Mouse (Mus musculus) thymus, adult 2 months (tissue): ENCODE results near the gene Akt1. TPM values are rescaled to one million over a fixed set of nuclear protein-coding genes. Genes with fewer than 3 reads are reported as not detected.

Experiments
- DNase-seq: peaks from one replicate; pipeline ENCODE4 v3.0.0; 2021
- H3K27ac ChIP-seq: fragments of 200-500 bp; 2 replicates; pipeline ENCODE4 v1.5.1; 2012; ENCODE audit warnings: low read length, control low read depth; ENCODE audit not compliant: control insufficient read depth, insufficient read depth
- H3K27me3 ChIP-seq: fragments of 200-500 bp; 2 replicates; pipeline ENCODE4 v1.6.1; 2012; ENCODE audit warnings: mild to moderate bottlenecking, low read length, moderate library complexity, mixed read lengths; ENCODE audit not compliant: control insufficient read depth, insufficient read depth
- H3K36me3 ChIP-seq: fragments of 200-500 bp; 2 replicates; pipeline ENCODE4 v1.6.1; 2012; ENCODE audit warnings: mild to moderate bottlenecking, low read length, moderate library complexity; ENCODE audit not compliant: control insufficient read depth, insufficient read depth
- H3K4me1 ChIP-seq: fragments of 200-500 bp; replicated peaks from 2 replicates; pipeline ENCODE4 v1.6.1; 2012; ENCODE audit warnings: low read length; ENCODE audit not compliant: control insufficient read depth, insufficient read depth
- H3K4me3 ChIP-seq: fragments of 200-500 bp; 2 replicates; pipeline ENCODE4 v1.5.1; 2012; ENCODE audit warnings: mild to moderate bottlenecking, low read length, control low read depth, moderate library complexity; ENCODE audit not compliant: control insufficient read depth, insufficient read depth
- CTCF ChIP-seq: fragments of 200-500 bp; IDR thresholded peaks from 2 replicates; pipeline ENCODE4 v1.5.1; 2012; ENCODE audit warnings: mild to moderate bottlenecking, control low read depth, low read length, moderate library complexity, borderline replicate concordance; ENCODE audit not compliant: control insufficient read depth, poor library complexity, insufficient read depth; ENCODE audit errors: extremely low read depth
- POLR2A ChIP-seq: fragments of 200-500 bp; IDR thresholded peaks from 2 replicates; pipeline ENCODE4 v1.6.1; 2012; ENCODE audit warnings: mild to moderate bottlenecking, low read length, control low read depth, moderate library complexity; ENCODE audit not compliant: control insufficient read depth, poor library complexity, insufficient read depth; ENCODE audit errors: extremely low read depth
- WGBS: fragments of 180-500 bp; shearing (Covaris S2); methylation state at CpG from one replicate; pipeline ENCODE4 v1.1.7; 2018; 5-methylcytosine and 5-hydroxymethylcytosine counted together
- polyA plus RNA-seq: library from polyadenylated mRNA; depleted of rRNA; stranded (reverse); fragments of >200 nt; gene quantifications from 2 replicates; pipeline ENCODE4 v1.2.3, GENCODE M21; 2012

Akt1 gene
- polyA plus RNA-seq, 1 experiment = 220 TPM

DNA sequence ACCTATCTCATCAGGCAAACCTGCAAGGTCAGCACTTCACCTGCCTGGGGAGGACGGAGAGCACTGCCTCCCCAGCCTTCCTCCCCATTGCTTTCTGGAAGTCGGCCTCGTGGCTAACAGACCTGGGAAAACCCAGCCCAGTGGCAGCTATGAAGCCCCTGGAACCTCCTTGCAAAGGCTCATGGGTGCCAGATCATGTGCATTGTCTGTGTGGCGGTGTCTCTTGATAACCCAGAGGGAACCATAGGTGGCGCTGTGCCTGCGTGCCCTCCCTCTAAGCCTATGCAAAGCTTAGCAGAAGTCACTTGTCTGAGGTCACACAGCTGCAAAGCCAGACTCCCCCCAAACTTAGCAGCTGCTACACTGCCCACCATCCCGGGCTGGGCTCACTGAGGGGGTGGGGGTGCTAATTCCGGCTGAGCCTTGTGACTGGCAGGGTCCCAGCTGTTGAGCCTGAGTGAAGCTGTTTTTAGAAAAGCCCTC is 56.7 kb downstream of the Akt1 start:
- no peaks in the 10 kb centered on the region for H3K27me3 ChIP-seq
- peak; percentile 85 for DNase-seq
- H3K36me3 ChIP-seq = no peaks in the 10 kb centered on the region
- peak overlapping the region; percentile 71 for H3K27ac ChIP-seq
- WGBS = 4% methylated on average over 8 of the region's 8 CpGs
- H3K4me3 ChIP-seq = no peak overlapping the region
- peaks cover 43% of the 10 kb centered on the region for H3K4me1 ChIP-seq
- peak; percentile 89 for TF ChIP-seq CTCF
- no peak for TF ChIP-seq POLR2A

DNA sequence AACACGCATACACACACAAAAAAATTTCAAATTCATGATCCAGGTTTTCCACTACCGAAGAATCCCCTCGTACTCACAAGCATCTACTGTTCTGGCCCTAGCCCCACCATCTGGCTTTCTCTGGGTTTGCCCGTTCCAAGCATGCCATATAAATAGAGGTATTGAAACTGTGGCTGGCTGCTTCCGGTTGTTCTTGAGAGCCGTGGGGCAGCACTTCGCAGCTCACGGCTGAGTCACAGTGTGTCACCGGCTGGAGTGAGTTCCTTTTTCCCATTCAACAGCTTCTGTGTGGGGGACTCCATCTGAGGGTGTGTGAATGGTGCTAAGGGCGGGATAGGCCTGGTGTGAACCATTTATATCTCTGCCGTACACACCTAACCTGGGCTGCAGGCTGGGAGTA is 57.5 kb downstream of the Akt1 start:
- H3K4me1 ChIP-seq = peaks cover 43% of the 10 kb centered on the region
- H3K4me3 ChIP-seq = no peak overlapping the region
- H3K36me3 ChIP-seq = no peaks in the 10 kb centered on the region
- WGBS = 19% methylated on average over 11 of the region's 11 CpGs
- no peak for TF ChIP-seq CTCF
- no peak for TF ChIP-seq POLR2A
- DNase-seq = no peak
- no peaks in the 10 kb centered on the region for H3K27me3 ChIP-seq
- peak overlapping the region; percentile 53; the same call in 1 of the 2 replicates for H3K27ac ChIP-seq

DNA sequence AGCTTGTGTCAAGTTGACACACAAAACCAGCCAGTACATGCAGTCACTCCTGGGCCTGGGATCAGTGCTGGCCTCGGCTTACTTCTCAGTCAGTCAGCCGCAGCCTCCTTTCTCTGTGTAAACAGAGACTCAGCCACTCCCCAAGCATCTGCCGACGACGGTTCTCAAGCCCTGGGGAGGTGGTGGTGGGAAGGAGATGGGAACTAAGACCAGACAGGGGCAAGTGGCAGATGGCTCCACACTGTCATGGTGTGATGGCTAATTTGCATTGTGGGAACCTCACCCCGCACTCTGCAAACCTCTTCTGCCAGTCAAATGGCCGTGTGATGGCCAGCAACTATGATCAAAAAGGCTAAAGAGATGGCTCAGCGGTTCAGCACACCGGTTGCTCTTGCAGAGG is 58.0 kb downstream of the Akt1 start:
- WGBS = 91% methylated on average over 9 of the region's 9 CpGs
- peak overlapping the region; percentile 21; the same call in 1 of the 2 replicates for H3K27ac ChIP-seq
- DNase-seq = no peak
- H3K36me3 ChIP-seq = no peaks in the 10 kb centered on the region
- H3K4me3 ChIP-seq = no peak overlapping the region
- peaks cover 43% of the 10 kb centered on the region for H3K4me1 ChIP-seq
- H3K27me3 ChIP-seq = no peaks in the 10 kb centered on the region
- TF ChIP-seq CTCF (no peak), POLR2A (no peak)

DNA sequence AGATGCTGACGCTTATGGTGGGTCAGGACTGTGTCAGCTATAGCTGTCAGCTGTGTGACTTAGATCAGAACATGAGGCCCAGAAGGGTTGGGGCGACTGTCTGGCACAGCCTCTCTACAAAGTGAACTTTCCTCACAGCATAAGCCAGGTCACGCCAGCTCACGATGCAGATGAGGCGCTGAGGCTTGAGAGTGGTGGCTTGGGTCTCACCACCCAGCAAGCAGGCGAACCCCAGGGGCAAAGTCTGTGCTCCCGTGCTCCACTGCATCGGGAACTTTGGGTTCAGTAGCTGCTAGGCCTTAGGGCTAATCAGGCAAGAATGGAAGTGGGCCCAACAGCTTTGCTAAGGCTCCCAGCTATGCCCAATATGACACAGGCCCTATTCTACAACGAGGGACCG is 65.7 kb downstream of the Akt1 start:
- Histone ChIP-seq H3K27ac (no peak overlapping the region), H3K4me3 (no peak overlapping the region), H3K36me3 (no peaks in the 10 kb centered on the region), H3K27me3 (no peaks in the 10 kb centered on the region), H3K4me1 (no peaks in the 10 kb centered on the region)
- DNase-seq = no peak
- TF ChIP-seq POLR2A = no peak
- TF ChIP-seq CTCF = no peak
- WGBS = 97% methylated on average over 10 of the region's 10 CpGs

DNA sequence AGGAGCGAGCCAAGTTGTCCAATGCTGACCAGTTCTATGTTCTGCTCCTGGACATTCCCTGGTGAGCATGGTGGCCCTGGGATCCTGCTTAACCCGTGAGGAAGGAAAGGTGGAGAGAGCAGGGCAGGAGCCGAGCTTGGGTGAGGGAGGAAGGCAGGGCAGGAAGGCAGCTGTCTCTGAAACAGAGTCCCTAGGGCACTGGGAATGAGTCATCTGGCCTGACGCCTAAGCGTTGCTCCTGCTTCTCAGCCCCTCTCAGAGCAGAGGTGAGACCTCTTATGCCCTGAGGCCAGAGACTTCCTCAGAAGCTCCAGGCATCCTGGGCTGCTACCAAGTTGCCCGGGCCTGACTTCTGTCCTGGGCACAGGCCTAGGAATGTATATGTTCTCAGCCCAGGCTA is 67.7 kb downstream of the Akt1 start:
- H3K4me3 ChIP-seq = no peak overlapping the region
- H3K4me1 ChIP-seq = no peaks in the 10 kb centered on the region
- WGBS = 92% methylated on average over 6 of the region's 6 CpGs
- no peaks in the 10 kb centered on the region for H3K36me3 ChIP-seq
- DNase-seq = no peak
- H3K27ac ChIP-seq = no peak overlapping the region
- no peak for TF ChIP-seq CTCF
- no peak for TF ChIP-seq POLR2A
- no peaks in the 10 kb centered on the region for H3K27me3 ChIP-seq

DNA sequence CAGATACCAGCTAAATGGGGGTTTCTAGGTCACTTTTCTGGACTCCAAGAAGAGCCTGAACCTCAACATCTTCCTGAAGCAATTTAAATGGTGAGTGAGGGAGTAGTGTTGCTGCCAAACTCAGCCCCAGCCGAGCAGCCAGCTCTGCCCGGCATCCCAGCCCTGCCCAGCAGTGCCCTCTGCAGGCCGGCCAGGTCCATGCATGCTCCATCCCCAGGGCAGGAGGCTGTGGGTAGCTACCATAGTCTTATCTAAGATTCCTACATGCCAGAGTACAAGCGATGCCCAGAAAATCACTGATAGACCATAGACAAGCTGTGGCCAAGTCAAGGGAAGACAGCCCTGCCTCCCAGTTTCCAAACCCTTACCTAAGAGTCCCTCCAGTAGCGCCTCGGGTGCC is 68.9 kb downstream of the Akt1 start:
- peak; percentile 79 for DNase-seq
- H3K4me3 ChIP-seq = no peak overlapping the region
- H3K36me3 ChIP-seq = no peaks in the 10 kb centered on the region
- H3K4me1 ChIP-seq = no peaks in the 10 kb centered on the region
- no peak overlapping the region for H3K27ac ChIP-seq
- no peaks in the 10 kb centered on the region for H3K27me3 ChIP-seq
- WGBS = 52% methylated on average over 6 of the region's 6 CpGs
- TF ChIP-seq CTCF (peak; percentile 93), POLR2A (no peak)
